Mouse (Mus musculus) heart, postnatal 4 days (tissue): ENCODE measurements around the gene Gm3252. TPM values are rescaled to one million over a fixed set of nuclear protein-coding genes. Genes with fewer than 3 reads are reported as not detected.
"Not testable (repeated sequence)": the region's sequence is repeated elsewhere in the genome, so short reads cannot be mapped to it uniquely, and the experiment has no call there.

ENCODE experiments used
- DNase-seq: peaks from one replicate; pipeline ENCODE4 v3.0.0; 2021
- total RNA-seq, 2 experiments: library from RNA; stranded (reverse); gene quantifications; 2 replicates each; pipeline ENCODE4 v1.2.3; 2021

Gm3252 gene
- under 1 TPM; 0.17 to 0.23 TPM for total RNA-seq

DNA sequence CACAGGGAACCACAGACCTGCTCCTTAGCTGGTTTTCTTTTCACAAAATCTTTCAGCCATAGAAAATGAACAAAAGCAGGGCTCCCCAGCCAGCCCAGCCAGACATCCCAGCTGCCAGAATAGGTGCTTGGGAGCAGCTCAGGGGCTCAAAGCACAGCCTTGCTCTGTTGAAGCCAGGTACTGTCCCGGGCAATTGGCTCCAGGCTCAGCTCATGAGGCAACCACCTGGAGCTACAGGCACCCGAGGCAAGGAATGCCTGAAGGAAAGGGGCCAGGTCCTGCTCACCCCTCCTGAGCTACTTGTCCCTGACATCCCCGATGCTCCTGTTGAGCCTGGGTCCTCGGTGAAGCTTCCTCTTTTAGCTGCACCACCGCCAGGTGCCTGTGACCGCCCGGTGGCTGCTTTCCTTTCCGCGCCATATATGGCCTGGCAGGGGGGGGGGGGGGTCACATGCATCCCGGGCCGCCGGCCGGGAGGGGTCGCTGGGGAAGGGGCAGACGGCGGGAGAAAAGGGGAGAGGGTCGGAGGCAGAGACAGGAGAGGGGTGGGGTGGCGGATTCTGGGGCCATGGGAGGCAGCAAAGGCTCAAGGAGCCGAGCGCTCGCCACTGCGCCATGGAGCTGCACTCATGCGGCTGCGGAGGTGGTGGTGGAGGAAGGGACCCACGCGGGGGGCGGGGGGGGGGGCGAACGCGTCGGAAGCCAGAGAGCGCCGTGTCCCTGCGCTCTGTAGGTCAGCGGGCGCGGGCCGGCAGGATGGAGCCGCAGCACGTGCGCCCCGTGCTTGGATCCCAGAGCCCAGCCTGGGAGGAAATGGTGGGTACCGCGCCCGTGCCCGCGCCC, at the start of gene Gm3252:
Gene Gm3252 (plus strand): TSS at position 738 of the 843 bp plus-strand sequence.
- DNase-seq, result not testable (repeated sequence)

DNA sequence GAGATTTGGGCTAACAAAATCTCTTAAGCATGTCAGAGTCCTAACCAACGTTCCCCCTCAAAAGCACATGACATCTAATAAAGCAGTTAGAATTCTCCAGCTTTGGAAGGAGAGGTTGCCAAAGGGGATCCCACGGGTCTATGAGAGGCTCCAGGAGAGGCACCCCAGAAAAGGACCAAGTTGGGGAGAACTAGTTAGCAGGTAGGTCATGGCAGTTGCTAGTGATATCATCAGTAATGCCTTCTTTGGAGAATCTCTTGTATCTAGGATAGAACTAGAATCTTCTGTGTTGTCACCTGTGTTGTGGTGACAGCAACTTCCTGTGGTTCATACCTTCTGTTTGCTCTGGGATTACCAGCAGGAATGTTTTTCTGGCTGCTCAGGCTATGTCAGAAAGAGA, 17.6 kb upstream of the Gm3252 start, which contains the start of gene Gm7876:
Gene Gm7876 (plus strand): TSS at position 301 of the 400 bp plus-strand sequence.
- DNase-seq, result not testable (repeated sequence)

DNA sequence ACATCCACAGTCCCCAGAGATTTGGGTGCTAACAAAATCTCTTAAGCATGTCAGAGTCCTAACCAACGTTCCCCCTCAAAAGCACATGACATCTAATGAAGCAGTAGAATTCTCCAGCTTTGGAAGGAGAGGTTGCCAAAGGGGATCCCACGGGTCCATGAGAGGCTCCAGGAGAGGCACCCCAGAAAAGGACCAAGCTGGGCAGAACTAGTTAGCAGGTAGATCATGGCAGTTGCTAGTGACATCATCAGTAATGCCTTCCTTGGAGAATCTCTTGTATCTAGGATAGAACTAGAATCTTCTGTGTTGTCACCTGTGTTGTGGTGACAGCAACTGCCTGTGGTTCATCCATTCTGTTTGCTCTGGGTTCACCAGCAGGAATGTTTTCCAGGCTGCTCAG, 49.5 kb downstream of the Gm3252 start, which contains the start of gene Gm9602:
Gene Gm9602 (plus strand): TSS at position 301 of the 400 bp plus-strand sequence.
- not testable (repeated sequence) for DNase-seq

Other genes with a start within 250 kb of the Gm3252 start
- not detected for gene Gm3182, start 245.0 kb upstream of the Gm3252 start, total RNA-seq
- not detected for gene Gm3047, start 171.4 kb upstream of the Gm3252 start, total RNA-seq
- gene Gm8159, start 94.4 kb upstream of the Gm3252 start, total RNA-seq, result under 1 TPM in 1 of 2 experiments, not detected in 1; 0.21 TPM
- not detected for gene Gm3239, start 62.6 kb upstream of the Gm3252 start, total RNA-seq
- gene Gm7876, start 17.5 kb upstream of the Gm3252 start, total RNA-seq, result not detected
- not detected for gene Gm9602, start 49.6 kb downstream of the Gm3252 start, total RNA-seq
- not detected for gene Gm3269, start 111.3 kb downstream of the Gm3252 start, total RNA-seq
- gene Gm3264, start 128.8 kb downstream of the Gm3252 start, total RNA-seq, result 1 to 10 TPM in 1 of 2 experiments, under 1 TPM in 1; 0.81 to 5.3 TPM
- not detected for gene Gm3278, start 165.6 kb downstream of the Gm3252 start, total RNA-seq